Mouse (Mus musculus) neural tube, embryonic 13.5 days (tissue): ENCODE results near the gene Lrp11. TPM values are rescaled to one million over a fixed set of nuclear protein-coding genes. Genes with fewer than 3 reads are reported as not detected.

Source experiments
- ATAC-seq: fragments of 200-750 bp; cut with Nextera tagmentation; 2 replicates; pipeline ENCODE4 v1.8.0; 2017; ENCODE audit warnings: low read depth, mild to moderate bottlenecking, moderate TSS enrichment, moderate library complexity
- H3K27ac ChIP-seq: fragments of 300-500 bp; sonication (generic); replicated peaks from 2 replicates; pipeline ENCODE4 v1.5.1; 2015; ENCODE audit warnings: moderate library complexity, mild to moderate bottlenecking, inconsistent platforms
- H3K27me3 ChIP-seq: fragments of 300-500 bp; sonication (generic); 2 replicates; pipeline ENCODE4 v1.6.1; 2015; ENCODE audit warnings: mild to moderate bottlenecking, inconsistent platforms
- H3K36me3 ChIP-seq: fragments of 300-500 bp; sonication (generic); 2 replicates; pipeline ENCODE4 v1.6.1; 2015; ENCODE audit warnings: mild to moderate bottlenecking, inconsistent platforms
- H3K4me1 ChIP-seq: fragments of 300-500 bp; sonication (generic); replicated peaks from 2 replicates; pipeline ENCODE4 v1.6.1; 2015; ENCODE audit warnings: inconsistent platforms
- H3K4me2 ChIP-seq: fragments of 300-500 bp; sonication (generic); 2 replicates; pipeline ENCODE4 v1.6.1; 2015; ENCODE audit warnings: inconsistent platforms, mild to moderate bottlenecking, moderate library complexity
- H3K4me3 ChIP-seq: fragments of 300-500 bp; sonication (generic); 2 replicates; pipeline ENCODE4 v1.5.1; 2015; ENCODE audit warnings: mild to moderate bottlenecking, inconsistent platforms
- H3K9ac ChIP-seq: fragments of 300-500 bp; sonication (generic); 2 replicates; pipeline ENCODE4 v1.6.1; 2015; ENCODE audit warnings: moderate library complexity, mild to moderate bottlenecking, inconsistent platforms
- H3K9me3 ChIP-seq: fragments of 300-500 bp; sonication (generic); 2 replicates; pipeline ENCODE4 v1.6.1; 2016; ENCODE audit warnings: inconsistent platforms
- WGBS: fragments of 180-500 bp; shearing (Covaris S2); methylation state at CpG from one replicate; pipeline ENCODE4 v1.1.7; 2015; 5-methylcytosine and 5-hydroxymethylcytosine counted together
- polyA plus RNA-seq: library from polyadenylated mRNA; unstranded; fragments of >200 nt; fragmentation: Nextera tagmentation; extraction: Ambion mirVana; gene quantifications from 2 replicates; pipeline ENCODE4 v1.2.1, GENCODE M21; 2015

Gene Lrp11
- polyA plus RNA-seq = 31.1 and 31.7 TPM in 2 replicates

GRCm38 (mm10) chr10:7589592-7590233, at the start of gene Lrp11:
Lrp11 (plus strand) TSS chr10:7589800.
- Histone ChIP-seq H3K4me1 (peaks cover 26% of the 10 kb centered on the region), H3K27me3 (peaks cover 9% of the 10 kb centered on the region; the same call in 1 of the 2 replicates), H3K36me3 (no peaks in the 10 kb centered on the region), H3K4me2 (peak within 1 kb of the TSS; percentile 96), H3K9ac (peak within 1 kb of the TSS; percentile 82), H3K27ac (peak within 1 kb of the TSS; percentile 87), H3K4me3 (peak within 1 kb of the TSS; percentile 69), H3K9me3 (no peaks in the 10 kb centered on the region)
- peak; percentile 98 for ATAC-seq
- WGBS = under 1% methylated on average over 76 of the region's 76 CpGs

- H3K4me3 ChIP-seq = no peak overlapping the region
- H3K27me3 ChIP-seq = no peaks in the 10 kb centered on the region
- H3K27ac ChIP-seq = no peak overlapping the region
- H3K9ac ChIP-seq = no peak overlapping the region
- H3K4me2 ChIP-seq = no peak overlapping the region
- ATAC-seq = no peak
- H3K4me1 ChIP-seq = no peaks in the 10 kb centered on the region
- H3K9me3 ChIP-seq = no peaks in the 10 kb centered on the region
- H3K36me3 ChIP-seq = no peaks in the 10 kb centered on the region
Observed at GRCm38 (mm10) chr10:7578002-7578401, 11.6 kb upstream of the Lrp11 start.

- Histone ChIP-seq H3K27me3 (no peaks in the 10 kb centered on the region), H3K36me3 (no peaks in the 10 kb centered on the region), H3K4me1 (no peaks in the 10 kb centered on the region), H3K4me3 (no peak overlapping the region), H3K4me2 (no peak overlapping the region), H3K9ac (no peak overlapping the region), H3K27ac (no peak overlapping the region), H3K9me3 (no peaks in the 10 kb centered on the region)
- no peak for ATAC-seq
- 93% methylated on average over 2 of the region's 2 CpGs for WGBS
Observed at GRCm38 (mm10) chr10:7581401-7581800, 8.2 kb upstream of the Lrp11 start.

- ATAC-seq = peak; percentile 67
- Histone ChIP-seq H3K27ac (no peak overlapping the region), H3K4me3 (no peak overlapping the region), H3K36me3 (no peaks in the 10 kb centered on the region), H3K9ac (no peak overlapping the region), H3K9me3 (no peaks in the 10 kb centered on the region), H3K27me3 (no peaks in the 10 kb centered on the region), H3K4me1 (no peaks in the 10 kb centered on the region), H3K4me2 (no peak overlapping the region)
- WGBS = 52% methylated on average over 11 of the region's 11 CpGs
Observed at GRCm38 (mm10) chr10:7582157-7582890, 7.3 kb upstream of the Lrp11 start.

- ATAC-seq = no peak
- H3K9ac ChIP-seq = no peak overlapping the region
- H3K9me3 ChIP-seq = no peaks in the 10 kb centered on the region
- H3K27me3 ChIP-seq = no peaks in the 10 kb centered on the region
- no peak overlapping the region for H3K4me2 ChIP-seq
- 54% methylated on average over 7 of the region's 7 CpGs for WGBS
- no peak overlapping the region for H3K4me3 ChIP-seq
- H3K36me3 ChIP-seq = no peaks in the 10 kb centered on the region
- no peaks in the 10 kb centered on the region for H3K4me1 ChIP-seq
- H3K27ac ChIP-seq = no peak overlapping the region
Observed at GRCm38 (mm10) chr10:7582891-7583557, 6.6 kb upstream of the Lrp11 start.

GRCm38 (mm10) chr10:7586771-7587170, 2.8 kb upstream of the Lrp11 start:
- Histone ChIP-seq H3K27me3 (peaks cover 4% of the 10 kb centered on the region; the same call in 1 of the 2 replicates), H3K36me3 (no peaks in the 10 kb centered on the region), H3K27ac (no peak overlapping the region), H3K9me3 (no peaks in the 10 kb centered on the region), H3K4me2 (no peak overlapping the region), H3K4me1 (peaks cover 18% of the 10 kb centered on the region), H3K4me3 (no peak overlapping the region), H3K9ac (no peak overlapping the region)
- no peak for ATAC-seq
- WGBS = 76% methylated on average over 2 of the region's 2 CpGs

- Histone ChIP-seq H3K4me1 (peaks cover 26% of the 10 kb centered on the region), H3K36me3 (no peaks in the 10 kb centered on the region), H3K27ac (peak overlapping the region; percentile 87), H3K27me3 (peaks cover 9% of the 10 kb centered on the region; the same call in 1 of the 2 replicates), H3K9me3 (no peaks in the 10 kb centered on the region), H3K4me2 (peak overlapping the region; percentile 96), H3K9ac (peak overlapping the region; percentile 82), H3K4me3 (peak overlapping the region; percentile 69)
- WGBS = under 1% methylated on average over 53 of the region's 54 CpGs
- ATAC-seq = peak; percentile 79; the same call in 1 of the 2 replicates
Observed at GRCm38 (mm10) chr10:7590234-7590689, 662 bp downstream of the Lrp11 start.

- Histone ChIP-seq H3K4me3 (peak overlapping the region; percentile 69), H3K27me3 (peaks cover 9% of the 10 kb centered on the region; the same call in 1 of the 2 replicates), H3K9ac (peak overlapping the region; percentile 82), H3K9me3 (no peaks in the 10 kb centered on the region), H3K4me2 (peak overlapping the region; percentile 96), H3K36me3 (no peaks in the 10 kb centered on the region), H3K27ac (no peak overlapping the region), H3K4me1 (peaks cover 26% of the 10 kb centered on the region)
- WGBS = 7% methylated on average over 8 of the region's 8 CpGs
- ATAC-seq = no peak
Observed at GRCm38 (mm10) chr10:7590792-7591191, 1.2 kb downstream of the Lrp11 start.

GRCm38 (mm10) chr10:7594797-7595196, 5.2 kb downstream of the Lrp11 start:
- peaks cover 30% of the 10 kb centered on the region for H3K4me1 ChIP-seq
- H3K9ac ChIP-seq = no peak overlapping the region
- H3K27me3 ChIP-seq = peaks cover 9% of the 10 kb centered on the region; the same call in 1 of the 2 replicates
- no peaks in the 10 kb centered on the region for H3K36me3 ChIP-seq
- H3K4me3 ChIP-seq = no peak overlapping the region
- H3K4me2 ChIP-seq = no peak overlapping the region
- no peak overlapping the region for H3K27ac ChIP-seq
- H3K9me3 ChIP-seq = no peaks in the 10 kb centered on the region
- no peak for ATAC-seq
- WGBS = 49% methylated on average over 7 of the region's 7 CpGs

- Histone ChIP-seq H3K4me3 (no peak overlapping the region), H3K36me3 (no peaks in the 10 kb centered on the region), H3K27ac (no peak overlapping the region), H3K27me3 (peaks cover 9% of the 10 kb centered on the region; the same call in 1 of the 2 replicates), H3K4me2 (no peak overlapping the region), H3K4me1 (peaks cover 20% of the 10 kb centered on the region), H3K9ac (no peak overlapping the region), H3K9me3 (no peaks in the 10 kb centered on the region)
- ATAC-seq = no peak
- 54% methylated on average over 1 of the region's 1 CpGs for WGBS
Observed at GRCm38 (mm10) chr10:7596251-7596650, 6.7 kb downstream of the Lrp11 start.

- no peaks in the 10 kb centered on the region for H3K27me3 ChIP-seq
- no peaks in the 10 kb centered on the region for H3K9me3 ChIP-seq
- H3K4me1 ChIP-seq = peaks cover 7% of the 10 kb centered on the region; the same call in 1 of the 2 replicates
- H3K36me3 ChIP-seq = 0 out of 2 replicates have a peak, but pooled peaks cover 4% of the 10 kb centered on the region
- H3K4me2 ChIP-seq = no peak overlapping the region
- no peak overlapping the region for H3K27ac ChIP-seq
- no peak overlapping the region for H3K4me3 ChIP-seq
- H3K9ac ChIP-seq = no peak overlapping the region
- WGBS = 92% methylated on average over 7 of the region's 7 CpGs
- ATAC-seq = no peak
Observed at GRCm38 (mm10) chr10:7598177-7598576, 8.6 kb downstream of the Lrp11 start.

- H3K9me3 ChIP-seq = no peaks in the 10 kb centered on the region
- ATAC-seq = no peak
- 15% methylated on average over 6 of the region's 6 CpGs for WGBS
Observed at GRCm38 (mm10) chr10:7600647-7601046, 11.0 kb downstream of the Lrp11 start.

More at GRCm38 (mm10) chr10:7600647-7601046, 11.0 kb downstream of the Lrp11 start:
- no peak overlapping the region for H3K4me2 ChIP-seq
- no peak overlapping the region for H3K9ac ChIP-seq
- no peaks in the 10 kb centered on the region for H3K27me3 ChIP-seq
- H3K4me3 ChIP-seq = no peak overlapping the region
- peaks cover 7% of the 10 kb centered on the region; the same call in 1 of the 2 replicates for H3K4me1 ChIP-seq
- H3K36me3 ChIP-seq = peaks cover 14% of the 10 kb centered on the region
- H3K27ac ChIP-seq = no peak overlapping the region
